Mouse (Mus musculus) ES-Bruce4 (cell line): ENCODE measurements around the gene Itga9. TPM values are rescaled to one million over a fixed set of nuclear protein-coding genes. Genes with fewer than 3 reads are reported as not detected.

Experiments used
- H3K27ac ChIP-seq: 2 replicates; pipeline ENCODE4 v1.5.1; 2012; ENCODE audit warnings: low read length, inconsistent platforms; ENCODE audit not compliant: insufficient read depth
- H3K27me3 ChIP-seq: 2 replicates; pipeline ENCODE4 v1.6.1; 2012; ENCODE audit warnings: mild to moderate bottlenecking, low read length, inconsistent platforms; ENCODE audit not compliant: control insufficient read depth, poor library complexity, insufficient read depth, severe bottlenecking
- H3K36me3 ChIP-seq: 2 replicates; pipeline ENCODE4 v1.6.1; 2012; ENCODE audit warnings: inconsistent platforms, mild to moderate bottlenecking, low read length, moderate library complexity; ENCODE audit not compliant: control insufficient read depth, poor library complexity, insufficient read depth, severe bottlenecking
- H3K4me1 ChIP-seq: one replicate; pipeline ENCODE4 v1.8.1; 2011; ENCODE audit warnings: low read length; ENCODE audit not compliant: control insufficient read depth, insufficient read depth
- H3K4me3 ChIP-seq: 2 replicates; pipeline ENCODE4 v1.5.1; 2011; ENCODE audit warnings: low read depth, mild to moderate bottlenecking, low read length
- H3K9ac ChIP-seq: 2 replicates; pipeline ENCODE4 v1.6.1; 2012; ENCODE audit warnings: low read depth, mild to moderate bottlenecking, inconsistent platforms; ENCODE audit not compliant: poor library complexity, severe bottlenecking
- H3K9me3 ChIP-seq: replicated peaks from 2 replicates; pipeline ENCODE4 v1.6.1; 2012; ENCODE audit warnings: mild to moderate bottlenecking, low read length, inconsistent platforms; ENCODE audit not compliant: control insufficient read depth, poor library complexity, insufficient read depth, severe bottlenecking
- CTCF ChIP-seq: IDR thresholded peaks from one replicate; pipeline ENCODE4 v1.8.1; 2011; ENCODE audit warnings: low read depth, low read length
- EP300 ChIP-seq: IDR thresholded peaks from 2 replicates; pipeline ENCODE4 v1.6.1; 2011; ENCODE audit warnings: low read depth, low read length; ENCODE audit not compliant: insufficient read depth
- POLR2A ChIP-seq: IDR thresholded peaks from one replicate; pipeline ENCODE4 v1.8.1; 2011; ENCODE audit warnings: low read length; ENCODE audit not compliant: insufficient read depth
- polyA plus RNA-seq: library from polyadenylated mRNA; stranded (reverse); fragments of >200 nt; gene quantifications from 2 replicates; pipeline ENCODE4 v1.2.4, GENCODE M21; 2011; ENCODE audit warnings: low read depth; ENCODE audit not compliant: missing spikeins, insufficient read depth, insufficient read length

Gene Itga9
- polyA plus RNA-seq, 1 experiment, result 5.2 TPM

- no peak overlapping the region for H3K4me3 ChIP-seq
- H3K9me3 ChIP-seq, result 0 out of 2 replicates have a peak, but pooled peaks cover 2% of the 10 kb centered on the region
- H3K27me3 ChIP-seq, result no peaks in the 10 kb centered on the region
- TF ChIP-seq EP300, result no peak
- no peak for TF ChIP-seq POLR2A
- TF ChIP-seq CTCF, result peak; percentile 25
- no peaks in the 10 kb centered on the region for H3K36me3 ChIP-seq
- no peaks in the 10 kb centered on the region for H3K4me1 ChIP-seq
- no peak overlapping the region for H3K9ac ChIP-seq
- H3K27ac ChIP-seq, result no peak overlapping the region
These were observed 272.1 kb downstream of the Itga9 start for GRCm38 (mm10) chr9:118878596-118878995.

- TF ChIP-seq POLR2A (no peak), EP300 (no peak), CTCF (peak; percentile 66)
- no peak overlapping the region for H3K9ac ChIP-seq
- H3K4me3 ChIP-seq, result no peak overlapping the region
- H3K27ac ChIP-seq, result no peak overlapping the region
- H3K4me1 ChIP-seq, result no peaks in the 10 kb centered on the region
- H3K9me3 ChIP-seq, result no peaks in the 10 kb centered on the region
- no peaks in the 10 kb centered on the region for H3K36me3 ChIP-seq
- no peaks in the 10 kb centered on the region for H3K27me3 ChIP-seq
These were observed 274.9 kb downstream of the Itga9 start for GRCm38 (mm10) chr9:118881281-118881945.

GRCm38 (mm10) chr9:118881946-118882284 is 275.4 kb downstream of the Itga9 start:
- Histone ChIP-seq H3K27me3 (no peaks in the 10 kb centered on the region), H3K36me3 (no peaks in the 10 kb centered on the region), H3K4me3 (no peak overlapping the region), H3K27ac (no peak overlapping the region), H3K4me1 (no peaks in the 10 kb centered on the region), H3K9ac (no peak overlapping the region), H3K9me3 (no peaks in the 10 kb centered on the region)
- TF ChIP-seq CTCF (no peak), POLR2A (no peak), EP300 (no peak)

- Histone ChIP-seq H3K9me3 (no peaks in the 10 kb centered on the region), H3K36me3 (no peaks in the 10 kb centered on the region), H3K4me1 (no peaks in the 10 kb centered on the region), H3K27ac (no peak overlapping the region), H3K27me3 (no peaks in the 10 kb centered on the region), H3K4me3 (no peak overlapping the region), H3K9ac (no peak overlapping the region)
- TF ChIP-seq POLR2A (no peak), CTCF (no peak), EP300 (no peak)
These were observed 276.7 kb downstream of the Itga9 start for GRCm38 (mm10) chr9:118883150-118883549.

- no peak overlapping the region for H3K4me3 ChIP-seq
These were observed 279.3 kb downstream of the Itga9 start for GRCm38 (mm10) chr9:118885785-118886184.

GRCm38 (mm10) chr9:118887201-118887600 is 280.7 kb downstream of the Itga9 start:
- Histone ChIP-seq H3K9me3 (no peaks in the 10 kb centered on the region), H3K4me3 (no peak overlapping the region), H3K27me3 (no peaks in the 10 kb centered on the region), H3K9ac (no peak overlapping the region), H3K4me1 (no peaks in the 10 kb centered on the region), H3K27ac (no peak overlapping the region), H3K36me3 (no peaks in the 10 kb centered on the region)
- TF ChIP-seq EP300, result no peak
- no peak for TF ChIP-seq CTCF
- TF ChIP-seq POLR2A, result no peak

More at GRCm38 (mm10) chr9:118885785-118886184, 279.3 kb downstream of the Itga9 start:
- no peaks in the 10 kb centered on the region for H3K27me3 ChIP-seq
- no peak overlapping the region for H3K27ac ChIP-seq
- no peaks in the 10 kb centered on the region for H3K4me1 ChIP-seq
- no peaks in the 10 kb centered on the region for H3K9me3 ChIP-seq
- no peaks in the 10 kb centered on the region for H3K36me3 ChIP-seq
- no peak overlapping the region for H3K9ac ChIP-seq
- TF ChIP-seq CTCF (no peak), POLR2A (no peak), EP300 (no peak)
